Mouse (Mus musculus): ENCODE data around the gene Msl1.

GRCm38 (mm10) chr11:98769007-98769954 is 26.0 kb upstream of the Msl1 start:
- no peak for TF ChIP-seq POLR2A (IDR thresholded peaks at IDR 0.05; ENCODE audit: low read depth, low read length)
- no peak for TF ChIP-seq CTCF (IDR thresholded peaks at IDR 0.05; ENCODE audit: extremely low read depth, insufficient read length, insufficient replicate concordance, low read depth, low read length)
